Mouse (Mus musculus) heart, postnatal 10 days (tissue): ENCODE measurements around the gene Copg1. TPM values are rescaled to one million over a fixed set of nuclear protein-coding genes. Genes with fewer than 3 reads are reported as not detected.
"Not testable (repeated sequence)": the region's sequence is repeated elsewhere in the genome, so short reads cannot be mapped to it uniquely, and the experiment has no call there.

Experiments
- DNase-seq, 2 experiments: peaks; one replicate each; pipeline ENCODE4 v3.0.0; 2021
- intact Hi-C: fragments of 180-260 bp; cut with DNase I; formaldehyde crosslinking; loops from one replicate; pipeline ENCODE4 v1.15.1; 2025
- total RNA-seq, 2 experiments: library from RNA; stranded (reverse); gene quantifications; 2 replicates each; pipeline ENCODE4 v1.2.3; 2021

Copg1 gene
- total RNA-seq, 2 experiments from 2014 or later, result 65.8 to 72.8 TPM

- no peak for DNase-seq
- intact Hi-C loops, result no loop called here
These were observed 51.3 kb downstream of the Copg1 start for GRCm38 (mm10) chr6:87938941-87939340.

- no peak for DNase-seq
These were observed 54.6 kb downstream of the Copg1 start for GRCm38 (mm10) chr6:87942179-87942578.

GRCm38 (mm10) chr6:87962457-87962856 is 74.8 kb downstream of the Copg1 start:
- DNase-seq, intact Hi-C loops: not testable (repeated sequence)

More at GRCm38 (mm10) chr6:87942179-87942578, 54.6 kb downstream of the Copg1 start:
- intact Hi-C loops, result no loop called here

Other genes starting within 250 kb of the Copg1 start
- gene Aplf, start 215.6 kb upstream of the Copg1 start, total RNA-seq, result 1 to 10 TPM; 2.3 to 3.4 TPM
- 1 to 10 TPM; 2.8 to 3.0 TPM for gene Efcc1, start 156.9 kb upstream of the Copg1 start, total RNA-seq
- gene Gp9, start 109.7 kb upstream of the Copg1 start, total RNA-seq, result 1 to 10 TPM in 1 of 2 experiments, under 1 TPM in 1; 0.72 to 1.3 TPM
- gene Rab43, start 75.7 kb upstream of the Copg1 start, total RNA-seq, result 10 to 100 TPM; 16.9 to 26.4 TPM
- gene Gm45140, start 52.0 kb upstream of the Copg1 start, total RNA-seq, result 1 to 10 TPM; 1.6 to 2.9 TPM
- gene Isy1, start 49.0 kb upstream of the Copg1 start, total RNA-seq, result 10 to 100 TPM; 22.2 to 26.2 TPM
- 100 to 1,000 TPM; 308 to 311 TPM for gene Cnbp, start 36.7 kb upstream of the Copg1 start, total RNA-seq
- 10 to 100 TPM; 13.8 to 13.9 TPM for gene Hmces, start 26.1 kb downstream of the Copg1 start, total RNA-seq
- gene H1fx, start 93.8 kb downstream of the Copg1 start, total RNA-seq, result 10 to 100 TPM; 16.7 to 23.0 TPM
- 100 to 1,000 TPM; 263 to 282 TPM for gene Rab7, start 157.5 kb downstream of the Copg1 start, total RNA-seq
- gene Rpn1, start 196.7 kb downstream of the Copg1 start, total RNA-seq, result 100 to 1,000 TPM; 111 to 128 TPM